Mouse (Mus musculus): Measurements from ENCODE around the gene Clca4b. TPM values are rescaled to one million over a fixed set of nuclear protein-coding genes. Genes with fewer than 3 reads are reported as not detected.
"Not testable (repeated sequence)": the region's sequence is repeated elsewhere in the genome, so short reads cannot be mapped to it uniquely, and the experiment has no call there.

Clca4b gene
- not detected for total RNA-seq (2021)

GRCm38 (mm10) chr3:144932335-144932734, at the start of gene Clca4b:
Gene Clca4b, minus strand, starts transcription at chr3:144932529.
- intact Hi-C loops (cut with DNase I) = no loop called here
- no peak for DNase-seq

DNA sequence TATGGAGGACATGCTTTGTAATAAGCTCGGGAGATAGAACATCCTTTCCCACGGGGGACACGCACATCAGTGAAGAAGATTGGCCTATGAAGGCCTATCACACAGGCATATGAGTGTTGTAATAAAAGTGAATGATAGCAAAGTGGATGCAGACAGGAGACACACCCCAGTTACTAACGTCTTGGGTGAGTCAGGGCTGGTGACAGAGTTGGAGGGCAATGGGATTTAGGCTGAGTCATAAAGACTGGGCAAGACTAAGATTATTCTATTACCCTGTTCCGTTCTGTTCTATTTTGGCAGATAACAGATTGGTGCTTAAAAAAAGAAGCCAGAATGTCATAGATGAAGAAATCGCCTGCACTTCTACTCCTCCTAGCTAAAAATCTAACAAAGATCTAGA, 48.2 kb upstream of the Clca4b start:
- DNase-seq = no peak
- intact Hi-C loops (cut with DNase I) = no loop called here

- no peak for DNase-seq
- intact Hi-C loops (cut with DNase I) = no loop called here
Measured at GRCm38 (mm10) chr3:144977631-144978030, 45.3 kb upstream of the Clca4b start.

- peak; percentile 2 to 14 for DNase-seq
- intact Hi-C loops (cut with DNase I) = no loop called here
Measured at GRCm38 (mm10) chr3:144976091-144976490, 43.8 kb upstream of the Clca4b start.

- no peak for DNase-seq
- intact Hi-C loops (cut with DNase I) = no loop called here
Measured at GRCm38 (mm10) chr3:144974945-144975344, 42.6 kb upstream of the Clca4b start, which contains the start of gene Clca4a. Gene Clca4a, minus strand, starts transcription at chr3:144975045.

- DNase-seq = no peak
- intact Hi-C loops (cut with DNase I) = no loop called here
Measured at GRCm38 (mm10) chr3:144971553-144972270, 39.4 kb upstream of the Clca4b start.

- no peak for DNase-seq
- intact Hi-C loops (cut with DNase I) = no loop called here
Measured at GRCm38 (mm10) chr3:144969755-144970154, 37.4 kb upstream of the Clca4b start.

DNA sequence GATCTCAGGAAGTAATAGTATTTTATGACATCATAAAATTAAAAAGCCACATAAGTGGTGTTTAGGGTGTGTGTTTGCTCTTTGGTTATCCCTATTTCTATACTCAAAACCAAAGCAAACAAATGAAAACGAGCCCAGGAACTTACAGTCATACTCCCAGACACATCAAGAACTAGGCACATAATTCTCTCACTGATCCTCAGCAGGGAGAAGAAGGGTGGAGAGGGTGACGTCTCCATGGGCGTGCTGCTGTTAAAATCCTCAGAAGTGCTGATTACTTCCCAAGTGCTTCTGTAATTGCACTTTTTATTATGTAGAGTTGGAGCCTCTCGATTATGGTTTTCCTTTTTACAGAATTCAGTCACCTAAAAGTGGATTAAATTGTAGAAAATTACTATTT, 33.7 kb upstream of the Clca4b start:
- intact Hi-C loops (cut with DNase I) = no loop called here
- DNase-seq = no peak

GRCm38 (mm10) chr3:144950829-144951228, 18.5 kb upstream of the Clca4b start:
- no peak for DNase-seq
- intact Hi-C loops (cut with DNase I) = no loop called here

DNA sequence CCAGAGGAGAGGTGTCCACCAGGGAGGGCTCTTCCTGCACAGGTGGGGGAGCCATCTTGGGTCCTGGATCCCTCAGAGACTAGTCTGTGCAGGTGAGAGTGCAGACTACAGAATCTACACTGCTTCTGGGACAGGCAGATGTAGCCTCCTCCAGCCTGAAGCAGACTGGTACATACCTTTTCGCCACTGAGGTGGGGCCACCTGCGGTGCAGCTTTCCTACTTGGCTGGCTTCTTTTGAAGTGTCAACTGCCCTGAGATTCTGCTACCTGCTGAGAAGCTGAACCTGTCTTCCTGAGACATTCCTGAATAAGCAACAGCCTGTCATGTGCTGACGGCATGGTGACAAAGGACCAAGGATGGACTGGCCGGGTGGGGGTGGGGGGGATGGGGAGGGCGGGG, 15.0 kb upstream of the Clca4b start:
- intact Hi-C loops (cut with DNase I); DNase-seq: not testable (repeated sequence)

DNA sequence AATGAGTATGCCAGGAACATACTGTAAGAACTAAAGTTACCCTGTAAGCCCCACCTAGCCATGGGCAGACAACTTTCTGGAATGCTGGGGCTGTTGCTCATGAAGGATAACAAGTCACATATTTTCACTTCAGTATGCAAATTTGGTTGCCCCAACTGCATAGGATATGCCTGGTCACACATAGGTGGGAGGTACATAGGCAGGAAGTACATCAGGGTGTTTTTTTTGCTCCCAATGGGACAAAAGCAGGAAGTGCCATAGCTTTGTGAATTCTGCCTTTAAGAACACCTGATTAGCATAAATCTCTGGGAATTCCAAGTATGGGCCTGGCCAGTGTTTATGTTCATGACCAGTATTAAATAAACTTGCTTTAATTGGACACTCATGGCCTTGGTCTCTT, 1.3 kb upstream of the Clca4b start:
- DNase-seq; intact Hi-C loops (cut with DNase I): not testable (repeated sequence)

GRCm38 (mm10) chr3:144933011-144933491, 722 bp upstream of the Clca4b start:
- peak in 1 of 2 experiments; percentile 2 for DNase-seq
- intact Hi-C loops (cut with DNase I) = no loop called here

DNA sequence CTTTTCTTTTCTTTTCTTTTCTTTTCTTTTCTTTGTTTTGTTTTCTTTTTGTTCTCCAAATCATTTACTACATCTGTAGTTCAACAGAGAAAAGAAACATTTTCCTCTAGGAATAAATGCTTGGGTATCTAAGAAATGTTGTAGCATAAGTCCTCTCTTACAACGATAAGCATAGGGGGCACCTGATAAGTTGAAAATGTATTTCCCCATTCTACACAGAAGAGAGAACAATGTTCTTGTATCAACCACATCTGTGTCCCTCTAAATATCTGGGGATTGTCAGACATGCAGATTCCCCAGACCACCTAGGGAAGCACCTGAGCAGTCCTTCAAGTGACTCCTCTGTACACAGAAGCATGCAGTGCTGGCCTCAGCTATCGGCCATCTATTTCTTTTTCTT, 18.3 kb downstream of the Clca4b start:
- intact Hi-C loops (cut with DNase I) = no loop called here
- no peak for DNase-seq

- intact Hi-C loops (cut with DNase I) = no loop called here
- peak in 1 of 2 experiments; percentile 5 for DNase-seq
Measured at GRCm38 (mm10) chr3:144897042-144897678, 35.2 kb downstream of the Clca4b start.

- no peak for DNase-seq
- intact Hi-C loops (cut with DNase I) = no loop called here
Measured at GRCm38 (mm10) chr3:144890246-144890758, 42.0 kb downstream of the Clca4b start.

DNA sequence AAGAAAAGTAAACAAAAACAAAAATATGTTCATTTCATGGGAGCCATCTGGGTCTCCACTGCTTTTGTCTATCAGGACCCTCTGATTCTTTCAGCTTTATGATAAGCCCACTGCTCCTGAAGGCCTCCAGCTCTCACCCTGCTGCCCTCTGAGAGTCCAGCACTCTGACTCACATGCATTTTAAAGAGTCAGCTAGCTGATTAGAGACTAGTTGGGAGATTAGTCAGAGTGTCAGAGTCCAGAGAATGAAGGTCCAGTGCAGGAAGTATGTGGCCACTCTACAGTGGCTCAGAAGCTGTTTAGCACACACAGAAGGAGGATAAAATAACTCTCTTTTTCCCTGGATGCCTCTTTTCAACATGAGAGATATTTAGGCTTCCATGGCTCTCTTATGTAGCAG, 45.4 kb downstream of the Clca4b start:
- intact Hi-C loops (cut with DNase I) = no loop called here
- no peak for DNase-seq

GRCm38 (mm10) chr3:144872012-144872411, 60.3 kb downstream of the Clca4b start:
- intact Hi-C loops (cut with DNase I) = not testable (repeated sequence)
- peak in 1 of 2 experiments; percentile 5 for DNase-seq

Other genes with a start within 250 kb of the Clca4b start
- gene Sh3glb1, start 212.2 kb downstream of the Clca4b start, total RNA-seq (2021) = 100 to 1,000 TPM; 288 to 292 TPM
- gene Clca3a1, start 171.6 kb downstream of the Clca4b start, total RNA-seq (2021) = 1 to 10 TPM; 4.8 to 5.8 TPM
- 1 to 10 TPM; 1.2 to 1.9 TPM for gene Clca3a2, start 113.0 kb downstream of the Clca4b start, total RNA-seq (2021)
- gene Clca3b, start 83.2 kb downstream of the Clca4b start, total RNA-seq (2021) = not detected
- gene Clca4a, start 42.5 kb upstream of the Clca4b start, total RNA-seq (2021) = not detected
- not detected for gene Clca1, start 100.2 kb upstream of the Clca4b start, total RNA-seq (2021)
- under 1 TPM; 0.10 to 0.15 TPM for gene Clca2, start 166.9 kb upstream of the Clca4b start, total RNA-seq (2021)
- gene Odf2l, start 186.1 kb upstream of the Clca4b start, total RNA-seq (2021) = 10 to 100 TPM; 15.2 to 16.7 TPM

Measured in heart, postnatal 10 days (tissue).